Mouse (Mus musculus) spleen, adult 2 months (tissue): ENCODE measurements at regions not wholly inside any gene's neighbourhood (a gene's known extent, or its start where the extent isn't known, plus 50 kb on each side); places are given as distances from the start of the nearest gene placed in this dataset.

Experiments
- CTCF ChIP-seq: fragments of 200-500 bp; IDR thresholded peaks from 2 replicates; pipeline ENCODE4 v1.5.1; 2011; ENCODE audit warnings: mild to moderate bottlenecking, inconsistent platforms; ENCODE audit not compliant: insufficient read depth, insufficient read length, insufficient replicate concordance; ENCODE audit errors: extremely low read depth
- POLR2A ChIP-seq: fragments of 200-500 bp; IDR thresholded peaks from 2 replicates; pipeline ENCODE4 v1.6.1; 2011; ENCODE audit warnings: low read depth, low read length, inconsistent platforms

GRCm38 (mm10) chr8:46414874-46415273 lies 56.0 kb upstream of the Acsl1 start:
- TF ChIP-seq CTCF: no peak
- TF ChIP-seq POLR2A: no peak
